Mouse (Mus musculus) lung, postnatal 36 days (tissue): ENCODE measurements around the gene Cldn13.
"Not testable (repeated sequence)": the region's sequence is repeated elsewhere in the genome, so short reads cannot be mapped to it uniquely, and the experiment has no call there.

Experiments
- DNase-seq: peaks from one replicate; pipeline ENCODE4 v3.0.0; 2022; ENCODE audit warnings: mixed read lengths

Cldn13 gene

DNA sequence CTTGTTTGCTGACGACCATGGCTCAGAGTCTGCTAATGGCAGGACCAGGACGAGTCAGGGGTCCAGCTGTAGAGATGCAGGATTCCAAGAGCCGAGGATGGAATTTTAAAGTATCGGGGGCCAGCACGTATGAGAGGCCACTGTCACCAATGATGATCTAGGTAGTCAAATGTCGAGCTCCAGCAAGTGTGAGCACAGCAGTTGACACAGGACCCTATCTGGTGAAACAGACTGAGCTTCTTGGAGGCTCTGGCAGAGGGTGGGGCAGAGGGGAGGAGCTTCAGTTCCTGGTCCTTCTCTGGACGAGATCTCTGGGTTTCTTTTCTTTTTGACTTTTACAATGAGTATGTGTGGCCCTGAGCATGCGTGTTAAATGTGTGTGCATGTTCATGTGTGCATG, at the start of gene Cldn13:
Cldn13 (minus strand) TSS at position 216 of the 400 bp plus-strand sequence.
- no peak for DNase-seq

DNA sequence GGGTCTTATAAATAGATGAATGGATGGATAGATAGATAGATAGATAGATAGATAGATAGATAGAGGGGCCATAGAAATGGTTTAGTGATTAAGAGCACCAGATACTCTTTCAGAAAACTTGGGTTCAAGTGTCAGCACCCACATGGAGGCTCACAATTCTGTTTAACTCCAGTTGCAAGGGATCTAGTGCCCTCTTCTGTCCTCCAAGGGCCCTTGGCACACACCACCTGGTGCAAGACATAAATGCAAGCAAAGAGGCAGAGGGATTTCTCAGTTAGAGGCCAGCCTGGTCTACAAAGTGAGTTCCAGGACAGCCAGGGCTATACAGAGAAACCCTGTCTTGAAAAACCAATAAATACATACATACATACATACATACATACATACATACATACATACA, 49.3 kb upstream of the Cldn13 start:
- DNase-seq: not testable (repeated sequence)

DNA sequence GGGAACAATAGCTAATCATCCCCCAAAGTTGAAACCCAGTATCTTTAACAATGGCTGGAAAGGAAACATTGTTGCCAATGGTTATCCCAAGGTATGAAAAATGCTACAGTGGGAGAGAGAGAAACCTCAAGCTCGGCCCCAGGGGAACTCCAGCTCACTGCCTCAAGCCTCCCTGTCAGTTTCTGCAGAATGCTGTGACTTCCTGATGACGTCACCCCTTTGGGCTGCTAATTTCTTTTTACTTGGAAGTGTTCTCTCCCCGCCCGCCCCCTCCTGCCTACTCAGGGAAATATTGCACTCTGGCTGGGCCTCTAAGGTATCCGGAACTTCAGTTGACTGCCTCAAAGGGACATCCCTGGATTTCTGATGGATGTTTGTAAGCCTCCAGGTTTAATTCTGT, 48.2 kb upstream of the Cldn13 start:
- peak; percentile 81 for DNase-seq

DNA sequence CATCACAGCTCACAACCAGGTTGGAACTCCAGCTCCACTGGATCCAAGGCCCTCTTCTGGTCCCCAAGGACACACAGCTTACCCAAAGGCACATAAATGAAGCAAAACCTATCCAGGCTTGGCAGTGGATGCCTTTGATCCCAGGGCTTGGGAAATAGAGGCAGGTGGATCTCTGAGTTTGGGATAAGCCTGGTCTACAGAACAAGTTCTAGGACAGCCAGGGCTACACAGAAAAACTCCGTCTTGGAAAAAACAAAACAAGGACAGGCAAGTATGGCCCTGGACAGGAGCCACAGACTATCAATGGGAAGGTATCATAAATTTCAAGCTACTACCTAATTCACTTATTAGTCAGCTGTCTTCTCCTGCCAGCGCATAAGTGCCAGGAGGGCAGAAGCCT, 46.2 kb upstream of the Cldn13 start:
- DNase-seq: no peak

DNA sequence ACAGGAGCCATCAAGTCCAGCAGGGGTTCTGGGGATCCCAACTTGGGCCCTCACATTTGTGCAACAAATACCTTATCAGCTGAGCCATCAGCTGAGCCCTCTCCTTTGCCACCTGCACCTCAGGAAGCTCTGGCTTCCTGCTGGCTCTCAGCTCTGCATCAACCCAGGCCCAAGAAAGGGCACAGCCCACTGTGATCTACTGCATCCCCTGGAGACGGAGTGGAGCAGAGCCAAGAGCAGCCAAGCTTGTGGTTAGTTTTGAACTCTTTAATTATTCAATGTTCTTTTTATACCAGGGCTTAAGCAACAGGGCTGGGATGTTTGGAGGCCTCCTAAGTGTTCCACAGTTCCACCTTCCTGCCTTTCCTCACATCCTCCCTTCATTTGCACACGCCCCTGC, 45.1 kb upstream of the Cldn13 start:
- DNase-seq: no peak

DNA sequence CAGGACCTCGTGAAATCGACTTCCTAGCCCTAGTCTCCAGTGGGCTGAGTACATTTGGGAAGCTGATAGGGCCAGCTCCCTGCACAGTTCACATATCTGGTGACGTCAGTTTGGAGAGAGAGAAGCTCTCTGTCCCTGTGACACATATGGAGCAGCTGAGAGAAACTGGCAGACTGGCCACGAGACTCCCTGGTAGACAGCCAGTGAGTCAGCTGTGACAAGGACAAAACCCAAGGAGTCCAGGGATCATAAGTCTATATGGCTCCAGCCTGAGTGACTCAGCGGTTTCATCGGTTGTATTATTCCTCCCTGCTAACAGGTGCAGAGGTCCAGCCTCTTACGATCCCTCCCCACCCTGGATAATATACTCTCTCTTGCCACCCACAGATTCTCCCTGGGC, 43.8 kb upstream of the Cldn13 start:
- DNase-seq: no peak

DNA sequence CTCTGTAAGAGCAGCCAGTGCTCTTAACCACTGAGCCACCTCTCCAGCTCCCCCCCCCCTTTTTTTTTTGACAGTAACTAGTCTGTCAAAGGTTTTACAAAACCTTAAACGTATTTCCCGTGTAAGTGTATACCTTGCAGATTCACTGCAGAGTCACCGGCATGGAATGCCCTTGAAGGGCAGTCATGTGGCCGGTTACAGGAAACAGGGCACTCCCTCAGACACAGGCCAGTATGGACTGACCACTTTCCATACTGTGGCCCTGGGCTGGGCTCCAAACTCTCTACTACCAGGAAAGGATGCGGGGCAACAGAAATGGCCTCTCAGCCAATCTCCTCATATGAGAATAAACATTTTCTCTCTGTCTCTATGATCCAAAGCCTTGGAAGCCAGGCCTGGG, 40.2 kb upstream of the Cldn13 start:
- no peak for DNase-seq

DNA sequence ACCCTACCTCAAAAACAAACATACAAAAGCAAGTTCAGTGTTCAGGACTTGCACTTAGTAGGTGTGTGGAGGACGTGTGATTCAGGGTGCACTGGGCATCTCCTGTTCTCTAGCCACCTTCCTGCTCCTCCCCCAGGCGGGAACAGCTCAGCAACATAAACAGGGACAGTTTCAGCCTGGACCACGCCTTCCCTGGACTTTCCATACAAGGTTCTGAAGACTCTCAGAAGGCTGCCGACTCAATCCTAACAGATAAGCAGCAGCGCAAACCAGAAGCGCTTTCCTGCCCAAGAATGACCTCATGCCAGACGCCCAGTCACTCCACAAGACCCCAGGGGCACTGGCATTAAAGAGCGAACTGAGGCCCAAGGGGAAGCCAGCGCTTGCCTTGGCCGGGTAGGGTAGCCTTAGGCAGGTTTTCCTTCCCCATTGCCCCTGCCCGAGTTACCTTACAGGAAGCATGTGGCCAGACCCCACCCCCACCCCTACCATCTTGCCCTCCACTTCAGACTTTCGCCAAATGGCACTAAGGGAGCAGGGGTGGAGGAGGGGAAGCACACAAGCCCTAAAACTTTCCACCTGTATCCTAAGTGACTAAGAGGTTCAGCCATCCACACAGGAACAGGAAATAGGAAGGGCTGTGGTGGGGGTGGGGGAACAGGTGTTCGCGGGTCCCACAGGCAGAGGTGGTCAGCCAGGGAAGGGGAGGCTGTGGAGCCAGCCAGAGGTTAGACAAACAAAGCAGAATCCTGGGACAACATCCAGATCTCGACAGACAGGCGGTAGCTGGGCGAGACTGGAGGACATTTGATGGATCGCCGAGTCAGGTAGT, 35.9 kb upstream of the Cldn13 start:
- DNase-seq: peak; percentile 90

DNA sequence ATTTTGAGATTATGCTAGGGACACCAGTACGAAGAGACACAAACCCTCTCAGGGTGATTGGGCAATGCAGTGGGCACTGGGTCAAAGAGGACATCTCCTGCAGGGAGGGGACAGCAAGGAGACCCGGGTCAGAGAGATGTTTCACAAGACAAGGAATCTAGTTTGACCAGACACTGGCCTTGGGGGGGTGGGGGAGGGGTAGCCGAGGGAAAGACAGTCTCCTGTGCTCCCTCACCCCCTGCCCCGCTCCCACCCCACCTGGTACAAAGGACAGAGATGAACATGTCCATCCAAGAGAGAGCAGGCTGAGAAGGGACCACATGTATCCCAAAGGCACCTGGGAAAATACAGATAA, 32.7 kb upstream of the Cldn13 start:
- no peak for DNase-seq

DNA sequence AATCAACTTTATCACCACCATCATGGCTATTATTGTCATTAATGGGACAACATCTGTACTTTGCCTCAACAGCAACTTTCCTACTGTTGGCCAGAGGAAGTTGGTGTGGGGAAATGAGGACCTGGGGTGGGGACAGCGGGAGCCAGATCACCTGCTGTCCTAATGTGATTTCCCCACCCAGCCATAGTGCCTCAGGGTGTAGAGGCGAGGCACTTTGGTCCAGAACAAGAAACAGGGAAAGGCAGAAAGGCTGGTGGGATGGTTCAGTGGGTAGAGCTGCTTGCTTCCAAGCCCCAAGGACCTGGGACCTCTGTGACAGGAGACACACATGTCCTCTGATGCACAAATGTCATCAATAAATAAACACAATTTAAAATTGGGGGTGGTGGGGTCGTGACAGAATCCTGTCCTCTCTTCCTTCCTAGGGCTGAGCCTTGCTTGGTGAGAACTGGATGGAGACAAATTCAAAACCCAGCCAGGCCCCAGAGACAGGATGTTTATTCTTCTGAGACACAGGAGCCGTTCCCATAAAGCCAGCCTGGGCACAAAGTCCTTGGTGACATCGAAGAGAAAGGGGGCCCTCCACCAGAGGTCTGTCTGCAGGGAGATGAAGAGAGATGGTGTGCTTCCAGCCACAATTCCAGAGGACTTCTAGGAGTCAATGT, 32.2 kb upstream of the Cldn13 start:
- DNase-seq: peak; percentile 67

DNA sequence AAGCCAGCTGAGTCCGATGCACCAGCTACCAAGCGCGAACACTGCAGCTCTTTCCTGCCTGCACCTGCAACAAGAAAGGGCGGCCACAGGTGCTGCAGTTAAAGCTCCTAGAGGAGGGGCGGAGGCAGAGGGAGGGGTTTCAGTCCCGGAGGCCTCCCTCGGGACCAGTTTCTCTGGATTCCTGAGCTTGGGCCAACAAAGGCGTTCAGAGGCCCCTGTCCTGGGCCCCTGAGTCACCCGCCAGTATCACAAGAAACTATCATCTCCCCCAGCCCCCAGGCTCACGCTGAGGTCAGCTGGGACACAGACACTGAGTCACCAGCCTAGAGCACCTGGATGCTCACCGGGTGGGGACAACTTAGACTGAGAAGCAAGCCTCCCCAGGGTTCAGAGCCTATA, 31.5 kb upstream of the Cldn13 start, which contains the start of gene Cldn4:
Cldn4 (minus strand) TSS at position 78 of the 399 bp plus-strand sequence.
- DNase-seq: peak; percentile 67

DNA sequence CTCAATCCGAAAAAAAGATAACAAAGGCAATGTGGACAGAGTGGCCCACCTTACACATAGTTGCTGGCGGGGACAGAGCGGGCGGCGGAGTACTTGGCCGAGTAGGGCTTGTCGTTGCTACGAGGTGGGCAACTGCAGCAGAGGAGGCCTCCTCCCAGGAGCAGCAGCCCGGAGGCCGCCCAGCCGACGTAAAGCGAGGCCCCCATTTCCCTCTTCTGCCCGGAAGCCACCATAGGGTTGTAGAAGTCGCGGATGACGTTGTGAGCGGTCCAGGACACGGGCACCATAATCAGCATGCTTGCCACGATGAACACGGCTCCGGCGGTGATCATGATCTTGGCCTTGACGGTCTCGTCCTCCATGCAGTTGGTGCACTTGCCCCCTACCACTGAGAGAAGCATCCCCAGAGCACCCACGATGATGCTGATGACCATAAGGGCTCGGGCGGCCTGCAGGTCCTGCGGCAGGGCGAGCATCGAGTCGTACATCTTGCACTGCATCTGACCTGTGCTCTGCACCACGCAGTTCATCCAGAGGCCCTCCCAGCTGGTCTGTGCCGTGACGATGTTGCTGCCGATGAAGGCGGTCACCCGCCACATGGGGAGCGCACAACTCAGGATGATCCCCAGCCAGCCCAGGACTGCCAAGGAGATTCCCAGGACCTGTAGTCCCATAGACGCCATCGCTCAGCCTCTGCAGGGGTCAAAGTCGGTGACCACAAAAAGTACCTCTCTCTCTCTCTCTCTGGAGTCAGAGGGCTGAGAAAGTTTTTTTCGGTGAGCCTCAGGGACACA, 30.9 kb upstream of the Cldn13 start:
- DNase-seq: no peak

DNA sequence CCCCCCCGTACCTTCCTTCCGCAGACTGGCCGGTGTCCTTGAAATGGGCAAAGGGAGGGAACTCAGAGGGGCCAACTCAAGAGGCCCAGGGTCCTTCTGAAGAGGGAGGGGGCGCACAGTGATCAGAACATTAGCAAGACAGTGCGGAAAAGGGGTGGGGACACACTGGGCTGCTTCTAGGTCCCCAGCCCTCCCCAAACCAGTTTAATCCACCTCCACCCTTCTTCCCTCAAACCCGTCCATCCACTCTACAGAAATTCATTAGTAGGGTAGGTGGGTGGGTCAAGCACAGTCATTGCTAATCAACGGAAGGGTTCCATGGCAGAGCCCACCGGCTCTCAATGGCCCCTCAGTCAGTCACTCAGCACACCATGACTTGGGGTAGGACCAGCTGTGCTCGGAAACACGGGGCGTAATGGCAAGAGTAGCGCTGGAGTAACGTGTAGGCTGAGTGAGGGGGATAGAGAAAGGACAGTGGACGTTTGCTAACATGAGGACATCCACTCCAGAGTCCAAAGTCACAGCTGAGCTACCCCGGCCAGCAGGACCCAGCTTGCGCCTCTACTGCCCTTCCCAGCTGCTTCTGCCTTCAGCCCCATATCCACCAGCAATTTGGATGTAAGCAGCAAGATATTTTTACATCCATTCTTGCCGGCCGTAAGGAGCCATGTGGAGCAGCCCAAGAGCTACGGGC, 30.1 kb upstream of the Cldn13 start:
- no peak for DNase-seq

DNA sequence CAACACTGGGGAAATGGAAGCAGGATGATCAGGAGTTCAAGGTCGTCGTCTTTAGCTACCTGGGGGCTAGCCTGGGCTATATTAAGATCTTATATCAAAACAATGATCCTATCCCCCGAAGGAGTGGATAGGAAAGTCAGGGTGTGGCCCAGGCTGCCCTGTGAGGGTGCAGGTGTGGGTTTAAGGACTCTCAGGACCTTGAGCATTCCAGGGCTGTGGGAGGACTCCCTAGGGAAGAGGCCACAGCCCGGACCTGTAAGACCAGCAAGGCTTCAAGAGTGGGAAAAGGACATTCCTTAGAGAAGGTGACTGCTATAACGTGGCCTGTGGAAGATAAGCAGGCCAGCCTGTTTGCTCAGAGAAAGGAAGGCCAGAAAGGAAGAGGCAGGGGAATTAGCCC, 28.9 kb upstream of the Cldn13 start:
- no peak for DNase-seq

DNA sequence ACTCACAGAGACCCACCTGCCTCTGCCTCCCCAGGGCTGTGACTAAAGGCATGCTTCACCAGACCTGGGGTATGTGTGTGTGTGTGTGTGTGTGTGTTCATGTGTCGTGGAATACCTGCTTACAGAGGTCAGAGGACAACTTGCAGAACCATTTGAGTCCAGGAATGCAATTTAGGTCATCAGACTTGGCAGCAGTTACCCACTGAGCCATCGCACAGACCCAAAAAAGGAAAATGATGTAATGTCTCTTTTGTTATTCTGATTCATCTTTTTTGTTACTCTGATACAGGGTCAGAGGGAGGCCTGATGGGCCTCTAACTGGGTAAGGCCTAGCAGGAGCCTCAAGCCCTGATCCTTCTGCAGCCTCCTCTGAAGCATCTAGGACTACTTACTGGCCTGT, 27.4 kb upstream of the Cldn13 start:
- DNase-seq: peak; percentile 38

DNA sequence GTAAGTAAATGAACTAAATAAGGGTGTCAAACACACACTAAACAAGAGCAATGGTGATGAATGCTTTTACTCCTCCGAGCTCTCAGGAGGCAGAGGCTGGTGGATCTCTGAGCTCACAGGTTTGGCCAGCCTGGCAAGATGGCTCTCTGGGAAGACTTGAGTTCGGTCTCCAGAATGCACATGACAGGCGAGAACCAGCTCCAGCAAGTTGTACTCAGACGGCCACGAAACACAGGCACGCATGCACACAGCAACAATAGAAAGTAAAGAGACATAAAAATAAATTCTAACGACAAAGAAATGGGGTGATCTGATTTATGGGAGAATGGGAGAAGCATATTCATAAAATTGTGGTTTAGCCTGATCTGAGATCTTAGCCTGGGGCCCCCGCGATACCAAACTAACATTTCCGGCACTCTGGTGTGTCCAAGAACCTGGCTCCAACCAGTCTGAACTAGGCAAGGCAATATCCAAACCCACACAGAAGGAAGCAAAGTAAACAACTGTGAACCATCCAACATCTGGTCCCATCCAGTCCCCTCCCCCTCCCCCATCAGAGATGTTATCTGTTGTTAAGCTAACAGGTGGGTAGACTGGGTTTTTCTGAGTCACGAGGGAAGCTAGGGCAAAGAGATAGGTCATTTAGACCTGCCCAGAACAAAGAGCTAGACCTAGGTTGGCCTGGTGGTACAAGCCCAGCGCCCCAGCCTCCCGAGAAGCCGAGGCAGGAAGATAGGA, 26.3 kb upstream of the Cldn13 start:
- DNase-seq: no peak

DNA sequence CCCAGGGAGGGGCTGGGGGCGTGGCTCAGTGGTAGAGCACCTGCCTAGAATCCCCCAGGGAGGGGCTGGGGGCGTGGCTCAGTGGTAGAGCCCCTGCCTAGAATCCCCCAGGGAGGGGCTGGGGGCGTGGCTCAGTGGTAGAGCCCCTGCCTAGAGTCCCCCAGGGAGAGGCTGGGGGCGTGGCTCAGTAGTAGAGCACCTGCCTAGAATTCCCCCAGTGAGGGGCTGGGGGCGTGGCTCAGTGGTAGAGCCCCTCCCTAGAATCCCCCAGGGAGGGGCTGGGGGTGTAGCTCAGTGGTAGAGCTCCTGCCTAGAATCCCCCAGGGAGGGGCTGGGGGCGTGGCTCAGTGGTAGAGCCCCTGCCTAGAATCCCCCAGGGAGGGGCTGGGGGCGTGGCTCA, 24.2 kb upstream of the Cldn13 start:
- DNase-seq: not testable (repeated sequence)

DNA sequence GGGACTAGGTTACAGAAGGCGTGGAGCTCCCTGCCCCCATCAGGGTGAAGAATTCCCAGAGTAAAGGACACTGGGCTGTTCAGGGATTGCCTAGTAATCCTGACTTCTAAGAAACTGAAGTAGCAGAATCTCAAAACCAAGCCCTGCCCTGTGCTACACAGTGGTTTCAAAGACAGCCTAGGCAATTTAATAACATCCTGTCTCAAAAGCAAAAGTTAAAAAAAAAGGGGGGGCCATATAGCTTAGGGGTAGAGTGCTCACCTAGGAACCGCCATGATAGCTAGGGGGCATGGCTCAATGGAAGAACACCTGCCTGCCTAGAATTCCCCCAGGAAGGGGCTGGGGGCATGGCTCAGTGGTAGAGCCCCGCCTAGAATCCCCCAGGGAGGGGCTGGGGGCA, 23.7 kb upstream of the Cldn13 start:
- no peak for DNase-seq

DNA sequence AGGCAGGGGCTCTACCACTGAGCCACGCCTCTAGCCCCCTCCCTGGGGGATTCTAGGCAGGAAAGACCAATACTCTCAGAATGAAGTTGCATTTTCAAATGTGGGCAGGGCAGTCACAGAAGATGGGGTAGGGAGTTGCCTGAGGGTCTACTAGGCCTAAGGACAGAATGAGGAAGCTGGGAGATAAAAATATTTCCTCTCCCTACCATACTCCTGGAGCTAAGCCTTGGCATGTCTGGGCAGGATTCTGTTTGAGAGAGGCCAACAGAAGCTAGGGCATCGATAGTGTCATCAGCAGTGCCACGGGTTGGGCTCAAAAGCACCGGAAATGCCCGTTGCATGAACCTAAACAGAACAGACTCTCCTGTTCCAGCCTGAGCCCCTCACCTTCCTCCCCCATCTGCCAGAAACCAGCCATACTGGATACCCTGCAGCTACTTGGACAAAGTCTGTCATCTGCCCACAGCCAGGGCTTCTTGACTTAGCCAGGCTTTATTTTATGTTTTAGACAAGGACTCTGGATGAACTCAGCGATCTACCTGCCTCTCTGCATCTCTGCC, 21.4 kb upstream of the Cldn13 start:
- DNase-seq: no peak

DNA sequence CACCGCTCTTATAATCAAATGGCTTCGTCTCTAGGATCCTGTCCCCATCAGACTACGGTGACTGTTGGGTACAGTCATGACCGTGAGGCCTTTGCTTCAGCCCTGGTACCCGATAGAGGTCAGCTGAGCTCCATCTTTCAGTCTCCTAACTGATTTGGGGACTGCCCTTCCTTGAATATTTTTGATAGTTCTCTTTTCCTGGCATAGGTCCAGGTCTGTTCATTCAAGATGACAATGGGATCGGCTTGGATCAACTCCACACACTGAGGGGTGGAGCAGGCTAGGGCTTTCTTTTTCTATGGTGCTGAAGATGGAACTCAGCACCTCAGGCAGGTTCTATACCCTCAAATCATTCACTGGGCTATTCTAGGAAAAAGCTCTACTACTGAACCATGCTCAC, 20.7 kb upstream of the Cldn13 start:
- DNase-seq: peak; percentile 67

DNA sequence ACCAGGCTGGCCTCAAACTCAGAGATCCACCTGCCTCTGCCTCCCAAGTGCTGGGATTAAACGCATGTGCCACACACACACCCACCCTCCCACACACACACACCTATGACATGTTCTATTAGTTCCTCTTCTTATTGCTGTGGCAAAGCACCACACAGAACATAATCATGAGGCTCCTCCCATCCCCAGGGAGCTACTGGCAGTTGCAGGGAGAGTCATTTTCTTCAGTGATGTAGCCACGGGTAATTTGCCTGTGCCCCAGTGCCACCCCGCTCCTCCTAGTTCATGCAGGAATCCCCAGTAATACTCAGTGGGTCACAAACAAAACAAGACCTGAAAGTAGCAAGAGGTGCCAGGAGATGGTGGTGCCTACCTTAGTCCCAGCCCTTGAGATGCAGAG, 19.3 kb upstream of the Cldn13 start:
- no peak for DNase-seq

DNA sequence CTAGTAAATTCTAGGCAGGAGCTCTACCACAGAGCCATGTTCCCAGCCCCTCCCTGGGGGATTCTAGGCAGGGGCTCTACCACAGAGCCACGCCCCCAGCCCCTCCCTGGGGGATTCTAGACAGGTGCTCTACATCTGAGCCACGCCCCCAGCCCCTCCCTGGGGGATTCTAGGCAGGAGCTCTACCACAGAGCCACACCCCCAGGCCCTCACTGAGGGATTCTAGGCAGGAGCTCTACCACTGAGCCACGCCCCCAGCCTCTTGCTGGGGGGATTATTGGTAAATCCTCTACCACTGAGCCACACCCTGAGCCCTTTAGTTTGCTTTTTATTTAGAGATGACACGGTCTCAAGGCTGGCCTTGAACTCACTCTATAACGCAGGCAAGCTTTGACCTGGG, 18.4 kb upstream of the Cldn13 start:
- not testable (repeated sequence) for DNase-seq
